Mouse (Mus musculus) spleen, adult 2 months (tissue): ENCODE results near the gene Cenph.

Source experiments
- CTCF ChIP-seq: fragments of 200-500 bp; IDR thresholded peaks from 2 replicates; pipeline ENCODE4 v1.5.1; 2011; ENCODE audit warnings: mild to moderate bottlenecking, inconsistent platforms; ENCODE audit not compliant: insufficient read depth, insufficient read length, insufficient replicate concordance; ENCODE audit errors: extremely low read depth
- POLR2A ChIP-seq: fragments of 200-500 bp; IDR thresholded peaks from 2 replicates; pipeline ENCODE4 v1.6.1; 2011; ENCODE audit warnings: low read depth, low read length, inconsistent platforms

GRCm38 (mm10) chr13:100721656-100722055 is 54.0 kb downstream of the Cenph start:
- TF ChIP-seq CTCF (no peak), POLR2A (no peak)
